In the genomic region with DNA sequence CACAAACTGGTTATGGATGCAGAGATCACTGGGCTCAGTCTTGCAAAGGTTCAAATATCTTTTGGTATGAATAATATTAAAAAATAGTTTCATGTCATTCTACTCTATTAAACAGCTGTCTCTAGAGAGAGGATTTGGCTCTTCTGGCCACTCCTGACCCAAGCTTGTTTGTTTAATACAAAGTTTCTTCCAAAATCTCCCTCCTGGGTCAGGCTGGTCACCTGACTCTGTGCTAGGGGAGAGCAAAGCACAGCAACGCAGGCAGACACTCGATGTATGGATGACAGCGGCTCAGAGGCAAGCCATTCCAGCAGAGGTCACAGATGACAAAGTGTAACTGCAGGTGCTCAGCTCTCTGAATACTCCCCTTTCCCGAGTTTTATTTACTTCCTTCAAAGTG, we compare ENCODE assay signal across 24 mouse cellular contexts. TPM values are rescaled to one million over a fixed set of nuclear protein-coding genes. Genes with fewer than 3 reads are reported as not detected.
DNase-seq lines count a peak whose midpoint lies in the region; ATAC-seq and TF ChIP-seq lines count a peak whose summit lies in the region.
"Had no signal": no experiment of that assay in that cellular context is flagged by ENCODE, and none has a peak within 500 bp of the region (broad histone marks: within the 10 kb centered on the region; RNA-seq: fewer than 3 reads in every experiment).

No protein-coding gene starts in this region.

- no peak for TF ChIP-seq CTCF in liver, adult 2 months (IDR thresholded peaks at IDR 0.05; ENCODE audit: low read depth, low read length)

- no peak for TF ChIP-seq POLR2A in liver, adult 2 months (IDR thresholded peaks at IDR 0.05; ENCODE audit: extremely low read depth, insufficient read depth, low read length)

- peak; percentile 45 for DNase-seq in gastrocnemius, adult 18-20 months (ENCODE audit: low spot score)
- DNase-seq in gastrocnemius, postnatal 4 days (ENCODE audit: low spot score in 2 of 2): no peak
- DNase-seq in heart, adult 11 months: peak; percentile 92
- DNase-seq in liver, adult 2 months (ENCODE audit: extremely low read depth, low read depth, low spot score): peak; percentile 52
- DNase-seq: adrenal gland, adult 8-10 months; adrenal gland, postnatal 14 days; adrenal gland, postnatal 36 days; B cell, adult 2 months; cerebellum, adult 11-12 months; cerebellum, adult 2 months; cerebellum, adult 9-10 months; cerebellum, postnatal 10 days; cerebellum, postnatal 25 days had no signal

- H3K27ac ChIP-seq in heart, embryonic 11.5 days (ENCODE audit: low read depth, low read length): no peak overlapping the region
- no peak overlapping the region for H3K27ac ChIP-seq in liver, adult 2 months (replicated peaks; ENCODE audit: insufficient read depth, low read depth, low read length)
- H3K27ac ChIP-seq in liver, embryonic 12.5 days: no peak overlapping the region
- H3K27ac ChIP-seq: embryonic facial prominence, embryonic 10.5 days; embryonic facial prominence, embryonic 12.5 days had no signal

- no peak overlapping the region for H3K4me3 ChIP-seq in heart, embryonic 11.5 days (ENCODE audit: low read depth, low read length)
- H3K4me3 ChIP-seq in liver, adult 2 months (ENCODE audit: insufficient read depth, low read depth, low read length): no peak overlapping the region
- no peak overlapping the region for H3K4me3 ChIP-seq in liver, embryonic 12.5 days
- H3K4me3 ChIP-seq: embryonic facial prominence, embryonic 10.5 days; embryonic facial prominence, embryonic 12.5 days had no signal

- no peaks in the 10 kb centered on the region for H3K27me3 ChIP-seq in heart, embryonic 11.5 days (ENCODE audit: control insufficient read depth, insufficient read depth, low read length)
- H3K27me3 ChIP-seq in liver, adult 2 months (ENCODE audit: control insufficient read depth, insufficient read depth, low read length): no peaks in the 10 kb centered on the region
- H3K27me3 ChIP-seq in liver, embryonic 12.5 days (replicated peaks): no peaks in the 10 kb centered on the region
- H3K27me3 ChIP-seq: embryonic facial prominence, embryonic 12.5 days; Patski had no signal

- no peaks in the 10 kb centered on the region for H3K4me1 ChIP-seq in heart, embryonic 11.5 days (ENCODE audit: control insufficient read depth, insufficient read depth, low read length)
- H3K4me1 ChIP-seq in liver, adult 2 months (ENCODE audit: control insufficient read depth, insufficient read depth, low read length): peaks cover 18% of the 10 kb centered on the region
- no peaks in the 10 kb centered on the region for H3K4me1 ChIP-seq in liver, embryonic 12.5 days
- H3K4me1 ChIP-seq: embryonic facial prominence, embryonic 10.5 days; embryonic facial prominence, embryonic 12.5 days had no signal

- H3K36me3 ChIP-seq in heart, embryonic 11.5 days (ENCODE audit: control insufficient read depth, insufficient read depth, low read length): no peaks in the 10 kb centered on the region
- H3K36me3 ChIP-seq in liver, adult 2 months (ENCODE audit: control insufficient read depth, insufficient read depth, low read length): no peaks in the 10 kb centered on the region
- H3K36me3 ChIP-seq in liver, embryonic 12.5 days: no peaks in the 10 kb centered on the region
- H3K36me3 ChIP-seq: embryonic facial prominence, embryonic 10.5 days; embryonic facial prominence, embryonic 12.5 days; G1E had no signal

- H3K9me3 ChIP-seq in heart, embryonic 11.5 days (replicated peaks; ENCODE audit: control insufficient read depth, low read length): 0 out of 2 replicates have a peak, but pooled peaks cover 2% of the 10 kb centered on the region
- no peaks in the 10 kb centered on the region for H3K9me3 ChIP-seq in liver, embryonic 12.5 days (replicated peaks)
- H3K9me3 ChIP-seq: embryonic facial prominence, embryonic 12.5 days had no signal

- ATAC-seq in heart, embryonic 11.5 days (replicated peaks; ENCODE audit: insufficient number of reproducible peaks, low FRiP score, low TSS enrichment): no peak
- no peak for ATAC-seq in liver, embryonic 12.5 days
- ATAC-seq: activated CD4-positive, CD25-positive, alpha-beta regulatory T cell, adult 4 months; CD4-positive, CD25-positive, alpha-beta regulatory T cell, adult 4 months; forebrain, embryonic 14.5 days; forebrain, embryonic 16.5 days; Patski had no signal

- H3K79me2 ChIP-seq in liver, adult 2 months (ENCODE audit: control insufficient read depth, insufficient read depth, low read length): no peaks in the 10 kb centered on the region

- H3K4me2 ChIP-seq in heart, embryonic 11.5 days: no peak overlapping the region
- no peak overlapping the region for H3K4me2 ChIP-seq in liver, embryonic 12.5 days
- H3K4me2 ChIP-seq: embryonic facial prominence, embryonic 12.5 days had no signal

- H3K9ac ChIP-seq in heart, embryonic 11.5 days (ENCODE audit: low read depth, low read length): no peak overlapping the region
- no peak overlapping the region for H3K9ac ChIP-seq in liver, adult 2 months (ENCODE audit: low read depth, low read length)
- H3K9ac ChIP-seq in liver, embryonic 12.5 days: no peak overlapping the region
- H3K9ac ChIP-seq: embryonic facial prominence, embryonic 12.5 days had no signal

- WGBS in heart, embryonic 11.5 days (ENCODE audit: insufficient replicate concordance): 44% methylated on average over 4 of the region's 4 CpGs
- WGBS in liver, adult 2 months: 16% methylated on average over 4 of the region's 4 CpGs
- WGBS in liver, embryonic 12.5 days (ENCODE audit: insufficient replicate concordance): 56% methylated on average over 4 of the region's 4 CpGs

RNA-seq across cellular contexts. Expression of gene Mindy4, which starts 11.6 kb away (rescaled TPM):
- total RNA-seq in gastrocnemius, adult 18-20 months (2021): 1 to 10 TPM; 1.7 to 2.5 TPM
- 1 to 10 TPM; 4.1 to 4.4 TPM for total RNA-seq in gastrocnemius, postnatal 4 days (2021)
- polyA plus RNA-seq in heart, embryonic 11.5 days (2014; fragmentation: Nextera tagmentation; extraction: Ambion mirVana): 8.0 and 9.2 TPM in 2 replicates
- total RNA-seq in liver, adult 2 months (2014; rRNA removed): 4.1 and 7.7 TPM in 2 replicates
- polyA plus RNA-seq in liver, adult 2 months (2012; rRNA removed): 3.3 and 4.3 TPM in 2 replicates
- polyA plus RNA-seq in liver, embryonic 12.5 days (2016; fragmentation: Nextera tagmentation; extraction: Ambion mirVana): 1.7 and 2.1 TPM in 2 replicates
- total RNA-seq: CH12.LX had no signal
- polyA plus RNA-seq: G1E had no signal

RNA-seq across cellular contexts. Expression of gene Inmt, which starts 16.7 kb away (rescaled TPM):
- 10 to 100 TPM; 13.8 to 16.1 TPM for total RNA-seq in gastrocnemius, adult 18-20 months (2021)
- total RNA-seq in gastrocnemius, postnatal 4 days (2021): not detected
- not detected in 2 replicates for polyA plus RNA-seq in heart, embryonic 11.5 days (2014; fragmentation: Nextera tagmentation; extraction: Ambion mirVana)
- 2,150 and 2,435 TPM in 2 replicates for total RNA-seq in liver, adult 2 months (2014; rRNA removed)
- 370 and 421 TPM in 2 replicates for polyA plus RNA-seq in liver, adult 2 months (2012; rRNA removed)
- 0.41 and 0.63 TPM in 2 replicates for polyA plus RNA-seq in liver, embryonic 12.5 days (2016; fragmentation: Nextera tagmentation; extraction: Ambion mirVana)
- total RNA-seq: CH12.LX, G1E had no signal
- polyA plus RNA-seq: activated CD4-positive, CD25-positive, alpha-beta regulatory T cell, adult 4 months; CD4-positive, CD25-positive, alpha-beta regulatory T cell, adult 4 months; forebrain, embryonic 14.5 days; forebrain, embryonic 16.5 days; G1E had no signal

RNA-seq across cellular contexts. Expression of gene Crhr2, which starts 58.7 kb away (rescaled TPM):
- 10 to 100 TPM; 17.6 to 26.5 TPM for total RNA-seq in gastrocnemius, adult 18-20 months (2021)
- total RNA-seq in gastrocnemius, postnatal 4 days (2021): 1 to 10 TPM; 3.5 to 4.1 TPM
- polyA plus RNA-seq in heart, embryonic 11.5 days (2014; fragmentation: Nextera tagmentation; extraction: Ambion mirVana): 4.2 and 5.3 TPM in 2 replicates
- total RNA-seq in liver, adult 2 months (2014; rRNA removed): 0.09 and 0.13 TPM in 2 replicates
- 0.64 and 1.2 TPM in 2 replicates for polyA plus RNA-seq in liver, adult 2 months (2012; rRNA removed)
- polyA plus RNA-seq in liver, embryonic 12.5 days (2016; fragmentation: Nextera tagmentation; extraction: Ambion mirVana): 0.78 and 1.0 TPM in 2 replicates
- total RNA-seq: adrenal gland, postnatal 14 days; adrenal gland, postnatal 36 days; CH12.LX had no signal
- polyA plus RNA-seq: activated CD4-positive, CD25-positive, alpha-beta regulatory T cell, adult 4 months; CD4-positive, CD25-positive, alpha-beta regulatory T cell, adult 4 months; G1E; Patski had no signal

Comparison
In these comparisons a context has a peak if more than half of its experiments do, and no peak if none do; other contexts are left out.
1. DNase-seq: peak in gastrocnemius, adult 18-20 months (single experiment), heart, adult 11 months (single experiment) and liver, adult 2 months (single experiment); none in gastrocnemius, postnatal 4 days (0 of 2).
2. RNA of gene Inmt, which starts 16.7 kb away (total RNA-seq): 2,150 to 2,435 TPM in liver, adult 2 months; 13.8 to 16.1 TPM in gastrocnemius, adult 18-20 months and not detected in gastrocnemius, postnatal 4 days; every median in the first group is over 100 times any median in the second.